Comparison of ENCODE assay signal across 8 mouse cellular contexts in the genomic region with DNA sequence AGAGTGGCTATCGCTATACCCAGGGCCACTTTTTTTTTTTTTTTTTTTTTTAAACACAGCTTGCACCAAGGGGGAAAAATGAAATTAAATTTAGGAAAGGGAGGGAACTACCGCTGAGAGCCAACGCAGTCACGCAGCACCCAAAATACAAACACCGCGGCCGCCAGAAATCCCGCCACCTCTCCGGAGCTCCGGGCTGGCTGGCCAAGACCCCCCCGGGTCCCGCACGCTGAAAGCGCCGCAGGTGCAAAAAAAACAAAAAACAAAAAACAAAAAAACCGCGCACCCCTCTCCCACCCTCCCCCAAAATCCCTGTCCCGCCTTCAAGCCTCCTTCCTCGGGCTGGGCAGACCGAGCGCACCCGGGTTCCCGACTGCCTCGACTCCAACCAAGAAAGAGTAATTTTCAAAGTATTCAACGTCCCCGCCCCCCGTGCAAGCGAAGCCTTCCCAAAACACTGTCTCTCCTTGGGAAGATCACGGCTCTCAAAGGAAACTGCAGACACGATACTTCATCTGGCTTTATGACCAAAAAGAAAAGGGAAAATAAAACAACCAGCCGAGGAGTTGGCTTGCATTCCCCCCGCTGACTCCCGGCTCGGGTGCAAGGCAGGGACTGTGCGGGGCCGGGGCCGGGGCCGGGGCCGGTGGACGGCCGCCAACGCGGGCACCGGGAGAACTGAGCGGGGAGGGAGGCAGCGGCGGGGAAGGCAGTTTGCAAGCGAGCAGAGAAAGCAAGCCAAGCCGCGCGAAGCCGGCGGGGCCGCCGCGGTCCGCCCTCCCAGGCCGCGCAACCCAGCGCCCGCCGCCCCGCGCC. TPM values are rescaled to one million over a fixed set of nuclear protein-coding genes. Genes with fewer than 3 reads are reported as not detected.
DNase-seq lines count a peak whose midpoint lies in the region; ATAC-seq and TF ChIP-seq lines count a peak whose summit lies in the region.

No protein-coding gene starts in this region.

- H3K27me3 ChIP-seq in kidney, adult 2 months (replicated peaks; ENCODE audit: control insufficient read depth, insufficient read depth, low read length), result no peaks in the 10 kb centered on the region

- no peak for ATAC-seq in erythroid progenitor cell, adult 5-6 weeks (replicated peaks; ENCODE audit: low FRiP score, poor library complexity, severe bottlenecking)

- peak overlapping the region; percentile 98 for H3K27ac ChIP-seq in kidney, adult 2 months (ENCODE audit: insufficient read depth, low read depth, low read length)

- no peak for TF ChIP-seq CTCF in lung, adult 2 months (IDR thresholded peaks at IDR 0.05; ENCODE audit: insufficient read depth, low read length)
- TF ChIP-seq CTCF in kidney, adult 2 months (conservative IDR thresholded peaks at IDR 0.05; ENCODE audit: insufficient read depth, insufficient read length, low read depth, low read length), result no peak

- WGBS in lung, adult 2 months, result under 1% methylated on average over 64 of the region's 64 CpGs
- under 1% methylated on average over 64 of the region's 64 CpGs for WGBS in kidney, adult 2 months

- peak; percentile 68 for DNase-seq in lung, adult 2 months
- no peak for DNase-seq in lung, postnatal 25 days (ENCODE audit: low spot score)
- DNase-seq in cerebellum, adult 18-20 months, result peak; percentile 70 to 77
- DNase-seq in gastrocnemius, postnatal 14 days, result peak; percentile 65
- peak; percentile 53 for DNase-seq in kidney, adult 2 months
- peak; percentile 71 for DNase-seq in lung, postnatal 10 days
- peak; percentile 44 to 62 for DNase-seq in spleen, adult 18-20 months

- H3K4me1 ChIP-seq in lung, adult 2 months (ENCODE audit: control insufficient read depth, insufficient read depth, low read length), result peaks cover 7% of the 10 kb centered on the region
- peaks cover 11% of the 10 kb centered on the region; the same call in 1 of the 2 replicates for H3K4me1 ChIP-seq in kidney, adult 2 months (ENCODE audit: control insufficient read depth, insufficient read depth, low read length)

- H3K36me3 ChIP-seq in kidney, adult 2 months (ENCODE audit: control insufficient read depth, insufficient read depth, low read length), result no peaks in the 10 kb centered on the region

- no peak for TF ChIP-seq POLR2A in lung, adult 2 months (IDR thresholded peaks at IDR 0.05; ENCODE audit: borderline replicate concordance, extremely low read depth, low read depth, low read length)
- TF ChIP-seq POLR2A in kidney, adult 2 months (IDR thresholded peaks at IDR 0.05; ENCODE audit: low read depth, low read length), result no peak

- intact Hi-C loops in gastrocnemius, postnatal 14 days (cut with DNase I; ENCODE audit: low total_unique reads), result no loop called here

- peak overlapping the region; percentile 92 for H3K4me3 ChIP-seq in lung, adult 2 months (replicated peaks; ENCODE audit: extremely low read depth, low read depth, low read length)
- peak overlapping the region; percentile 91 for H3K4me3 ChIP-seq in kidney, adult 2 months (ENCODE audit: insufficient read depth, low read depth, low read length)

RNA-seq across cellular contexts. Expression of gene Gm37419, which starts 0.7 kb away (rescaled TPM):
- not detected in 2 replicates for polyA plus RNA-seq in lung, adult 2 months (2012; rRNA removed)
- not detected for total RNA-seq in gastrocnemius, postnatal 14 days (2021)
- not detected in 2 replicates for polyA plus RNA-seq in kidney, adult 2 months (2012; rRNA removed)
- not detected in 2 replicates for total RNA-seq in erythroid progenitor cell, adult 5-6 weeks (2015; ENCODE audit: low replicate concordance)
- not detected in 2 replicates for total RNA-seq in erythroid progenitor cell, adult 5-6 weeks (2017; ENCODE audit: low replicate concordance)

RNA-seq across cellular contexts. Expression of gene Bcl6, which starts 1.1 kb away (rescaled TPM):
- 26.0 and 28.2 TPM in 2 replicates for polyA plus RNA-seq in lung, adult 2 months (2012; rRNA removed)
- 10 to 100 TPM; 26.0 to 49.8 TPM for total RNA-seq in gastrocnemius, postnatal 14 days (2021)
- 11.7 and 13.0 TPM in 2 replicates for polyA plus RNA-seq in kidney, adult 2 months (2012; rRNA removed)
- 6.3 and 6.5 TPM in 2 replicates for total RNA-seq in erythroid progenitor cell, adult 5-6 weeks (2015; ENCODE audit: low replicate concordance)
- 2.1 and 2.2 TPM in 2 replicates for total RNA-seq in erythroid progenitor cell, adult 5-6 weeks (2017; ENCODE audit: low replicate concordance)

RNA-seq across cellular contexts. Expression of gene Rtp2, which starts 55.4 kb away (rescaled TPM):
- polyA plus RNA-seq in lung, adult 2 months (2012; rRNA removed), result not detected in 2 replicates
- not detected for total RNA-seq in gastrocnemius, postnatal 14 days (2021)
- polyA plus RNA-seq in kidney, adult 2 months (2012; rRNA removed), result not detected in 2 replicates
- not detected in 2 replicates for total RNA-seq in erythroid progenitor cell, adult 5-6 weeks (2015; ENCODE audit: low replicate concordance)
- total RNA-seq in erythroid progenitor cell, adult 5-6 weeks (2017; ENCODE audit: low replicate concordance), result not detected in 2 replicates
